Mouse (Mus musculus) liver, adult 2 months (tissue): ENCODE measurements around the gene R3hdm2. TPM values are rescaled to one million over a fixed set of nuclear protein-coding genes. Genes with fewer than 3 reads are reported as not detected.
A peak's percentile ranks its signal among the peaks of the same experiment; 100 is the strongest.

Experiments used
- DNase-seq: peaks from one replicate; pipeline ENCODE4 v3.0.0-alpha.2; 2011; ENCODE audit warnings: low read depth, low spot score; ENCODE audit errors: extremely low read depth
- H3K27ac ChIP-seq: fragments of 200-500 bp; replicated peaks from 2 replicates; pipeline ENCODE4 v1.5.1; 2012; ENCODE audit warnings: low read depth, mild to moderate bottlenecking, control low read depth, inconsistent platforms, low read length; ENCODE audit not compliant: insufficient read depth
- H3K27me3 ChIP-seq: fragments of 200-500 bp; 2 replicates; pipeline ENCODE4 v1.6.1; 2012; ENCODE audit warnings: mild to moderate bottlenecking, moderate library complexity, low read length, inconsistent platforms; ENCODE audit not compliant: control insufficient read depth, insufficient read depth
- H3K36me3 ChIP-seq: fragments of 200-500 bp; 2 replicates; pipeline ENCODE4 v1.6.1; 2012; ENCODE audit warnings: low read length, inconsistent platforms; ENCODE audit not compliant: control insufficient read depth, insufficient read depth
- H3K4me1 ChIP-seq: fragments of 200-500 bp; 2 replicates; pipeline ENCODE4 v1.6.1; 2011; ENCODE audit warnings: low read length; ENCODE audit not compliant: control insufficient read depth, insufficient read depth
- H3K4me3 ChIP-seq: fragments of 200-500 bp; 2 replicates; pipeline ENCODE4 v1.5.1; 2011; ENCODE audit warnings: low read depth, mild to moderate bottlenecking, control low read depth, low read length, moderate library complexity; ENCODE audit not compliant: insufficient read depth
- H3K79me2 ChIP-seq: fragments of 200-500 bp; 2 replicates; pipeline ENCODE4 v1.6.1; 2012; ENCODE audit warnings: inconsistent platforms, mild to moderate bottlenecking, low read length, moderate library complexity; ENCODE audit not compliant: control insufficient read depth, insufficient read depth
- H3K9ac ChIP-seq: fragments of 200-500 bp; 2 replicates; pipeline ENCODE4 v1.6.1; 2012; ENCODE audit warnings: low read depth, mild to moderate bottlenecking, control low read depth, inconsistent platforms, low read length
- CTCF ChIP-seq: fragments of 200-500 bp; IDR thresholded peaks from 2 replicates; pipeline ENCODE4 v1.5.1; 2011; ENCODE audit warnings: low read depth, low read length, control low read depth
- POLR2A ChIP-seq: fragments of 200-500 bp; IDR thresholded peaks from 2 replicates; pipeline ENCODE4 v1.6.1; 2011; ENCODE audit warnings: low read length, control low read depth; ENCODE audit not compliant: insufficient read depth; ENCODE audit errors: extremely low read depth
- WGBS: fragments of 180-500 bp; shearing (Covaris S2); methylation state at CpG from one replicate; pipeline ENCODE4 v1.1.7; 2018; 5-methylcytosine and 5-hydroxymethylcytosine counted together
- polyA plus RNA-seq: library from polyadenylated mRNA; depleted of rRNA; stranded (reverse); fragments of >200 nt; gene quantifications from 2 replicates; pipeline ENCODE4 v1.2.3, GENCODE M21; 2012
- total RNA-seq: library from RNA; depleted of rRNA; stranded (reverse); fragments of >200 nt; gene quantifications from 2 replicates; pipeline ENCODE4 v1.2.3, GENCODE M21; 2014

The R3hdm2 gene
- total and polyA plus RNA-seq, 2 experiments = 15.8 to 66.9 TPM

DNA sequence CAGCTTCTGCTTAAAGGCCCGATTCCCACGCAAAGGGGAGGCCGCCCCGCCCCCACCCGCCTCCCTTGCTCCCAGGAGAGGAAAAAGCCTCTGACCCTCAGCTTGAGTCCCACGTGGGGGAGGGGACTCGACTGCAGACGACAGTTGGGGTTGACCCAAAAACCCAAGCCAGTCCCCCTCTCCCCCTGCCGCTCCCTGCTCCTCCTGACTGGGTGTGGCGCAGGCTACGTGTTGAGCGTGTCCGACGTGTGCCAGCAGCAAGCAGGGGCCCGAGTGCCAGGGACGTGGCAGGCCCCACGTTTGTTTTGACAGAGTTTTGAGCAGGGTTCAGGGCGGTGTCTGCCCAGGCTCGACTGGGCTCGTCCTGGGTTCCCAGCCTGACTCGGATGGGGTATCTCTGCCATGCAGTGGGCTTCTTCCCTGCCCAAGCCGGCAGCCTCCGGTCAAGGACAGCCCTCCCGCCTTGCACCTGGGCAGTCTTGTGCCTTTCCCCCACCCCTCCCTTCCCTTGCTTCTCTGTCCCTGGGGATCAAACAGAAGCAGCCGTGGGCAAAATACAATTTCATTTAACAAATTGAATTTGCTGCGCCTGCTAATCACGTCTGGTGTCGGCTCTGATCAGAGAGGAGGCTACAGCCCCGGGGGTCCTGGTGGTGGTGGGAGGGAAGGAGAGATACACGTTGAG lies 136.6 kb downstream of the R3hdm2 start:
- DNase-seq = peak; percentile 74
- H3K27ac ChIP-seq = peak overlapping the region; percentile 80
- WGBS = 23% methylated on average over 30 of the region's 30 CpGs
- no peak for TF ChIP-seq POLR2A
- H3K36me3 ChIP-seq = peaks cover 11% of the 10 kb centered on the region; the same call in 1 of the 2 replicates
- H3K27me3 ChIP-seq = no peaks in the 10 kb centered on the region; the same call in 1 of the 2 replicates
- H3K79me2 ChIP-seq = peaks cover 6% of the 10 kb centered on the region; the same call in 1 of the 2 replicates
- peak overlapping the region; percentile 36 for H3K4me3 ChIP-seq
- H3K9ac ChIP-seq = peak overlapping the region; percentile 67
- peaks cover 23% of the 10 kb centered on the region for H3K4me1 ChIP-seq

- Histone ChIP-seq H3K27ac (no peak overlapping the region), H3K4me3 (no peak overlapping the region), H3K9ac (no peak overlapping the region), H3K4me1 (peaks cover 22% of the 10 kb centered on the region), H3K27me3 (no peaks in the 10 kb centered on the region), H3K36me3 (peaks cover 11% of the 10 kb centered on the region; the same call in 1 of the 2 replicates), H3K79me2 (peaks cover 6% of the 10 kb centered on the region; the same call in 1 of the 2 replicates)
- TF ChIP-seq CTCF (no peak), POLR2A (no peak)
- WGBS = 83% methylated on average over 22 of the region's 22 CpGs
- no peak for DNase-seq
Measured at GRCm38 (mm10) chr10:127517941-127518340, 137.8 kb downstream of the R3hdm2 start.

DNA sequence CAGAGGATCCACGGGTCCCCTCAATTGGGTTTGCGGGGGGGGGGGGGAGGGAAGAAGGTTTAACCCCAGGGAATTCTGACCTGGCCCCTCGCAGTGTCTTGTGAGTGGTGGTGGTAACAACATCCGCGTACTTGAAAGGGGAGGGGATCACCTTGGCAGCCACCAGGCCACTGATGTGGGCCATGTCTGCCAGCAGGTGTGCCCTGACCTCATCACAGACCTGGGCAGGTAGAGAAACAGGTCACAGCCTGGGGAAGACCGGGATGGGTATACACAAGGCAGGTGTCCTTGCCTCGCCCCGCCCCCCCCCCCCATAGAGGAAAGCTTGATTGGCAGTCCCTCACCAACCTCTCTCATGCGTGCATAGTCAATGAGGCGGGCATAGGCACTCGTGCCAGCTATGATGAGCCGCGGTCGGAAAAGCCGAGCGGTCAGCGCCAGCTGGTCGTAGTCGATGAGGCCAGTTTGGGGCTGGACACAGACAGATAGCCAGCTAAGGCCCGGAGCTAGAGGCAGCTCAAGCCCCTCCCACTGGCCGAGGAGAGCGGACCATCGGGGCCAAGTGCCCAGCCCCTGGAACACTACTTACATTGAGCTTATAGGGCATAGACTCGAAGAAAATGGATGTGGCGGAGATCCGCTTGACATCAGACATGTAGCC lies 139.0 kb downstream of the R3hdm2 start:
- Histone ChIP-seq H3K27ac (no peak overlapping the region), H3K36me3 (peaks cover 11% of the 10 kb centered on the region; the same call in 1 of the 2 replicates), H3K4me1 (peaks cover 19% of the 10 kb centered on the region), H3K4me3 (no peak overlapping the region), H3K9ac (no peak overlapping the region), H3K79me2 (peaks cover 6% of the 10 kb centered on the region; the same call in 1 of the 2 replicates), H3K27me3 (no peaks in the 10 kb centered on the region)
- peak; percentile 45 for DNase-seq
- TF ChIP-seq POLR2A = no peak
- no peak for TF ChIP-seq CTCF
- WGBS = 80% methylated on average over 26 of the region's 26 CpGs

GRCm38 (mm10) chr10:127519903-127520713 lies 140.0 kb downstream of the R3hdm2 start:
- Histone ChIP-seq H3K27me3 (no peaks in the 10 kb centered on the region; the same call in 1 of the 2 replicates), H3K79me2 (peaks cover 6% of the 10 kb centered on the region; the same call in 1 of the 2 replicates), H3K36me3 (peaks cover 11% of the 10 kb centered on the region; the same call in 1 of the 2 replicates), H3K4me1 (peaks cover 19% of the 10 kb centered on the region), H3K4me3 (peak overlapping the region; percentile 53), H3K9ac (peak overlapping the region; percentile 52), H3K27ac (peak overlapping the region; percentile 78)
- TF ChIP-seq CTCF (no peak), POLR2A (no peak)
- no peak for DNase-seq
- WGBS = 82% methylated on average over 37 of the region's 37 CpGs

DNA sequence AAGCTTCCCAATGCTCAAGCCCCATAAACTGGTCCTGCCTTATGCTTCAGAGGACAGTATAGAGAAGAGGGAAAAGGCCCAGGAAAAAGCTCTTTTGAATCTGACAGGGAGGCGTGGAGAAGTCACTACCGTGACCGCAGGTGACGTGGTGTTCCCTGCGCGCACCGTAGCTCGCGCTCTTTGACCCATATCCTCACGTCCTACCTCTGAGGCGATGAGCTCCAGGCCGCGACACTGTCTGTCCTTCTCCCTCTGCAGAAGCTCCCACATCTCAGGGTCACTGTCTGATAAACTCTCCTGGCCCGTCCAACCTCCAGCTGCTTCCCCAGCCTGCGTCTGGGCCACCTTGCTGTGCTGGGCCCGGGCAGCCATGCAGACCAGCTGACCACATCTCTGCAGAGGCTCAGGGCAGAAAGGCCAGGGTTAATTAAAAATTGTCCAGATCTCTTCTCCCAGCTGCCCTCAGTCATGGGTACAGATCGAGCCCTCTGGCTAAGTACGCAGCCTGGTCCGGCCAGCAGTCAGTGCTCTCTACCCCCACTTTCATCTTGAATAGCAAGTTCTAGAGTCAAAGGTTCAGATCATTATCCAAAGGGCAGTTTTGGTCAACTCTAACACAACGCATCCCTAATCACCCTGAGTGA lies 140.7 kb downstream of the R3hdm2 start:
- Histone ChIP-seq H3K4me3 (peak overlapping the region; percentile 57), H3K9ac (peak overlapping the region; percentile 52), H3K27ac (peak overlapping the region; percentile 78), H3K36me3 (peaks cover 11% of the 10 kb centered on the region; the same call in 1 of the 2 replicates), H3K27me3 (no peaks in the 10 kb centered on the region; the same call in 1 of the 2 replicates), H3K79me2 (peaks cover 6% of the 10 kb centered on the region; the same call in 1 of the 2 replicates), H3K4me1 (peaks cover 19% of the 10 kb centered on the region)
- TF ChIP-seq CTCF (no peak), POLR2A (no peak)
- WGBS = 32% methylated on average over 20 of the region's 20 CpGs
- DNase-seq = peak; percentile 97
